Mouse (Mus musculus): ENCODE measurements around the gene Cd72. TPM values are rescaled to one million over a fixed set of nuclear protein-coding genes. Genes with fewer than 3 reads are reported as not detected.

Gene Cd72
- total RNA-seq, 2 experiments from 2014 or later: 0.22 TPM; not detected in 1

GRCm38 (mm10) chr4:43428946-43429345, 25.5 kb downstream of the Cd72 start, which contains the start of gene Fam166b:
TSS of gene Fam166b (minus strand) at chr4:43429134.
- no peak for DNase-seq (ENCODE audit: extremely low spot score in 1 of 2, low spot score in 1 of 2)

GRCm38 (mm10) chr4:43428180-43428861, 26.1 kb downstream of the Cd72 start:
- no peak for DNase-seq (ENCODE audit: extremely low spot score in 1 of 2, low spot score in 1 of 2)

GRCm38 (mm10) chr4:43427501-43428179, 26.8 kb downstream of the Cd72 start:
- DNase-seq (ENCODE audit: extremely low spot score in 1 of 2, low spot score in 1 of 2): no peak

- DNase-seq (ENCODE audit: extremely low spot score in 1 of 2, low spot score in 1 of 2): no peak
Measured at GRCm38 (mm10) chr4:43426487-43426886, 27.9 kb downstream of the Cd72 start.

- DNase-seq (ENCODE audit: extremely low spot score in 1 of 2, low spot score in 1 of 2): no peak
Measured at GRCm38 (mm10) chr4:43425648-43426380, 28.6 kb downstream of the Cd72 start.

- DNase-seq (ENCODE audit: extremely low spot score in 1 of 2, low spot score in 1 of 2): no peak
Measured at GRCm38 (mm10) chr4:43425197-43425596, 29.2 kb downstream of the Cd72 start.

- DNase-seq (ENCODE audit: extremely low spot score in 1 of 2, low spot score in 1 of 2): no peak
Measured at GRCm38 (mm10) chr4:43424072-43424471, 30.4 kb downstream of the Cd72 start.

GRCm38 (mm10) chr4:43423267-43423934, 31.0 kb downstream of the Cd72 start:
- DNase-seq (ENCODE audit: extremely low spot score in 1 of 2, low spot score in 1 of 2): no peak

- no peak for DNase-seq (ENCODE audit: extremely low spot score in 1 of 2, low spot score in 1 of 2)
Measured at GRCm38 (mm10) chr4:43421632-43422240, 32.7 kb downstream of the Cd72 start.

GRCm38 (mm10) chr4:43420305-43420704, 34.1 kb downstream of the Cd72 start:
- DNase-seq (ENCODE audit: extremely low spot score in 1 of 2, low spot score in 1 of 2): peak; percentile 61 to 73

- no peak for DNase-seq (ENCODE audit: extremely low spot score in 1 of 2, low spot score in 1 of 2)
Measured at GRCm38 (mm10) chr4:43419801-43420281, 34.6 kb downstream of the Cd72 start.

- no peak for DNase-seq (ENCODE audit: extremely low spot score in 1 of 2, low spot score in 1 of 2)
Measured at GRCm38 (mm10) chr4:43418973-43419656, 35.3 kb downstream of the Cd72 start.

GRCm38 (mm10) chr4:43418450-43418849, 36.0 kb downstream of the Cd72 start:
- DNase-seq (ENCODE audit: extremely low spot score in 1 of 2, low spot score in 1 of 2): no peak

- no peak for DNase-seq (ENCODE audit: extremely low spot score in 1 of 2, low spot score in 1 of 2)
Measured at GRCm38 (mm10) chr4:43417269-43418062, 37.0 kb downstream of the Cd72 start.

- DNase-seq (ENCODE audit: extremely low spot score in 1 of 2, low spot score in 1 of 2): no peak
Measured at GRCm38 (mm10) chr4:43416071-43416490, 38.3 kb downstream of the Cd72 start.

GRCm38 (mm10) chr4:43415221-43416070, 39.0 kb downstream of the Cd72 start:
- no peak for DNase-seq (ENCODE audit: extremely low spot score in 1 of 2, low spot score in 1 of 2)

- no peak for DNase-seq (ENCODE audit: extremely low spot score in 1 of 2, low spot score in 1 of 2)
Measured at GRCm38 (mm10) chr4:43414761-43415160, 39.7 kb downstream of the Cd72 start.

Measured in layer of hippocampus, postnatal 25 days (tissue).